Mouse (Mus musculus) MEL (cell line): ENCODE data around the gene Tnf. TPM values are rescaled to one million over a fixed set of nuclear protein-coding genes. Genes with fewer than 3 reads are reported as not detected.

ENCODE experiments used
- DNase-seq: peaks from one replicate; pipeline ENCODE4 v3.0.0; 2011; ENCODE audit warnings: low read depth, low spot score
- H3K27ac ChIP-seq: 2 replicates; pipeline ENCODE4 v1.5.1; 2012; ENCODE audit warnings: low read depth, mild to moderate bottlenecking, control low read depth, low read length, moderate library complexity; ENCODE audit not compliant: control insufficient read depth
- H3K27me3 ChIP-seq, 2 experiments: fragments of 150-350 bp in 1 of 2; sonication (generic) in 1 of 2; 2 replicates each; pipeline ENCODE4 v1.6.1; 2012; ENCODE audit warnings: low read length in 2 of 2, mild to moderate bottlenecking in 2 of 2, improper control_type of control experiment in 1 of 2, moderate library complexity in 1 of 2; ENCODE audit not compliant: insufficient read depth in 2 of 2, control insufficient read depth in 1 of 2
- H3K36me3 ChIP-seq, 2 experiments: 2 replicates each; pipeline ENCODE4 v1.6.1; 2012 to 2014; ENCODE audit warnings: low read length in 2 of 2, improper control_type of control experiment in 1 of 2, inconsistent platforms in 1 of 2, mild to moderate bottlenecking in 1 of 2; ENCODE audit not compliant: insufficient read depth in 2 of 2, control insufficient read depth in 1 of 2
- H3K4me1 ChIP-seq, 2 experiments: fragments of 150-350 bp in 1 of 2; sonication (generic) in 1 of 2; 2 replicates each; pipeline ENCODE4 v1.6.1; 2012; ENCODE audit warnings: low read length in 2 of 2, improper control_type of control experiment in 1 of 2, mild to moderate bottlenecking in 1 of 2; ENCODE audit not compliant: insufficient read depth in 2 of 2, control insufficient read depth in 1 of 2
- H3K4me3 ChIP-seq, 2 experiments: fragments of 150-350 bp in 1 of 2; sonication (generic) in 1 of 2; 2 replicates each; pipeline ENCODE4 v1.5.1; 2012; ENCODE audit warnings: low read depth in 2 of 2, low read length in 2 of 2, mild to moderate bottlenecking in 2 of 2, moderate library complexity in 2 of 2, control low read depth in 1 of 2, improper control_type of control experiment in 1 of 2; ENCODE audit not compliant: control insufficient read depth in 1 of 2, insufficient read depth in 1 of 2
- H3K79me2 ChIP-seq: 2 replicates; pipeline ENCODE4 v1.6.1; 2012; ENCODE audit warnings: mild to moderate bottlenecking, low read length, moderate library complexity; ENCODE audit not compliant: control insufficient read depth, poor library complexity, insufficient read depth
- H3K9ac ChIP-seq: 2 replicates; pipeline ENCODE4 v1.6.1; 2012; ENCODE audit warnings: low read depth, mild to moderate bottlenecking, control low read depth, low read length, moderate library complexity; ENCODE audit not compliant: control insufficient read depth, poor library complexity, severe bottlenecking
- H3K9me3 ChIP-seq: fragments of 150-350 bp; sonication (generic); replicated peaks from 2 replicates; pipeline ENCODE4 v1.6.1; 2012; ENCODE audit warnings: mild to moderate bottlenecking, low read length, improper control_type of control experiment, moderate library complexity; ENCODE audit not compliant: insufficient read depth
- CHD1 ChIP-seq: IDR thresholded peaks from 2 replicates; pipeline ENCODE4 v1.6.1; 2012; ENCODE audit warnings: low read depth, mild to moderate bottlenecking, inconsistent platforms, low read length, improper control_type of control experiment
- CHD2 ChIP-seq: IDR thresholded peaks from 2 replicates; pipeline ENCODE4 v1.6.1; 2011; ENCODE audit warnings: low read length, improper control_type of control experiment
- CTCF ChIP-seq, 3 experiments: IDR thresholded peaks in 2 of 3; conservative IDR thresholded peaks in 1 of 3; 2 replicates each; pipeline ENCODE4 v1.5.1; 2011 to 2012; ENCODE audit warnings: low read length in 3 of 3, low read depth in 2 of 3, mild to moderate bottlenecking in 2 of 3, improper control_type of control experiment in 1 of 3, inconsistent platforms in 1 of 3, mixed read lengths in 1 of 3, moderate library complexity in 1 of 3; ENCODE audit not compliant: control insufficient read depth in 1 of 3, insufficient read depth in 1 of 3, poor library complexity in 1 of 3, severe bottlenecking in 1 of 3
- E2F4 ChIP-seq: IDR thresholded peaks from 2 replicates; pipeline ENCODE4 v1.6.1; 2011; ENCODE audit warnings: low read depth, low read length, improper control_type of control experiment, borderline replicate concordance
- EP300 ChIP-seq, 2 experiments: IDR thresholded peaks; 2 replicates each; pipeline ENCODE4 v1.6.1; 2011; ENCODE audit warnings: improper control_type of control experiment in 2 of 2, low read length in 2 of 2, low read depth in 1 of 2, mild to moderate bottlenecking in 1 of 2
- GATA1 ChIP-seq: IDR thresholded peaks from 2 replicates; pipeline ENCODE4 v1.6.1; 2011; ENCODE audit warnings: low read depth, low read length, improper control_type of control experiment
- HCFC1 ChIP-seq: IDR thresholded peaks from 2 replicates; pipeline ENCODE4 v1.6.1; 2012; ENCODE audit warnings: low read depth, mild to moderate bottlenecking, inconsistent platforms, low read length, improper control_type of control experiment, moderate library complexity
- MYC ChIP-seq: IDR thresholded peaks from 2 replicates; pipeline ENCODE4 v1.6.1; 2011; ENCODE audit warnings: low read depth, mild to moderate bottlenecking, low read length, improper control_type of control experiment, moderate library complexity
- NRF1 ChIP-seq: IDR thresholded peaks from 2 replicates; pipeline ENCODE4 v1.6.1; 2014; ENCODE audit warnings: low read depth, mild to moderate bottlenecking, inconsistent platforms, low read length, improper control_type of control experiment, moderate library complexity; ENCODE audit not compliant: poor library complexity, insufficient read depth, severe bottlenecking
- POLR2AphosphoS2 ChIP-seq: IDR thresholded peaks from 2 replicates; pipeline ENCODE4 v1.6.1; 2011; ENCODE audit warnings: low read length, improper control_type of control experiment
- POLR2AphosphoS5 ChIP-seq: IDR thresholded peaks from 2 replicates; pipeline ENCODE4 v1.6.1; 2012; ENCODE audit warnings: low read depth, borderline replicate concordance, mild to moderate bottlenecking, inconsistent platforms, low read length, moderate library complexity, mixed read lengths
- RAD21 ChIP-seq: IDR thresholded peaks from 2 replicates; pipeline ENCODE4 v1.6.1; 2011; ENCODE audit warnings: mild to moderate bottlenecking, low read depth, low read length, improper control_type of control experiment
- RCOR1 ChIP-seq: IDR thresholded peaks from 2 replicates; pipeline ENCODE4 v1.6.1; 2012; ENCODE audit warnings: low read depth, mild to moderate bottlenecking, inconsistent platforms, low read length, improper control_type of control experiment
- SMC3 ChIP-seq: IDR thresholded peaks from 2 replicates; pipeline ENCODE4 v1.6.1; 2011; ENCODE audit warnings: low read depth, low read length, improper control_type of control experiment
- TAL1 ChIP-seq: IDR thresholded peaks from 2 replicates; pipeline ENCODE4 v1.6.1; 2012; ENCODE audit warnings: mild to moderate bottlenecking, inconsistent platforms, low read length, moderate library complexity, mixed read lengths
- TCF12 ChIP-seq: IDR thresholded peaks from 2 replicates; pipeline ENCODE4 v1.6.1; 2014; ENCODE audit warnings: low read depth, mild to moderate bottlenecking, inconsistent platforms, low read length, improper control_type of control experiment, moderate library complexity
- ZC3H11A ChIP-seq: IDR thresholded peaks from 2 replicates; pipeline ENCODE4 v1.6.1; 2012; ENCODE audit warnings: low read depth, mild to moderate bottlenecking, inconsistent platforms, low read length, improper control_type of control experiment
- polyA plus RNA-seq, 2 experiments: library from polyadenylated mRNA; stranded (reverse) in 1 of 2; unstranded in 1 of 2; fragments of >175 nt in 1 of 2; fragments of >200 nt in 1 of 2; gene quantifications; 2 replicates each; pipeline versions ENCODE4 v1.2.1 to v1.2.4; 2012; ENCODE audit warnings: low replicate concordance in 2 of 2, low read depth in 1 of 2; ENCODE audit not compliant: insufficient read length in 2 of 2, insufficient read depth in 1 of 2, missing spikeins in 1 of 2
- total RNA-seq: library from RNA; depleted of rRNA; stranded (reverse); fragments of 300-350 nt; gene quantifications from 2 replicates; pipeline ENCODE4 v1.2.3, GENCODE M21; 2012

Gene Tnf
- total and polyA plus RNA-seq, 3 experiments = 1.2 to 2.0 TPM; not detected in 1

- no peak for TF ChIP-seq NRF1
- TF ChIP-seq, all 39 proteins: peak for 10
Observed at GRCm38 (mm10) chr17:35201128-35201527, 679 bp downstream of the Tnf start (continued).

- Histone ChIP-seq H3K36me3 (peaks cover 0 to 10% of the 10 kb centered on the region in 2 experiments; a peak in 2 of 4 replicates), H3K79me2 (peaks cover 5% of the 10 kb centered on the region; the same call in 1 of the 2 replicates), H3K4me3 (peak overlapping the region in 1 of 2 experiments; percentile 16; a peak in 2 of 4 replicates), H3K27ac (peak overlapping the region; percentile 45), H3K4me1 (peaks cover 8 to 15% of the 10 kb centered on the region in 2 experiments; a peak in 3 of 4 replicates), H3K9ac (peak overlapping the region; percentile 37), H3K27me3 (no peaks in the 10 kb centered on the region), H3K9me3 (no peaks in the 10 kb centered on the region)
- TF ChIP-seq NRF1 = no peak
- TF ChIP-seq SMC3 = no peak
- no peak for TF ChIP-seq MYC
- peak; percentile 63 for DNase-seq
Observed at GRCm38 (mm10) chr17:35200398-35200797, 1.4 kb downstream of the Tnf start.

GRCm38 (mm10) chr17:35198946-35199345 lies 2.9 kb downstream of the Tnf start:
- TF ChIP-seq EP300 (IDR thresholded peaks at IDR 0.05; ENCODE audit: low read depth in 1 of 2, low read length in 2 of 2) = no peak
- TF ChIP-seq E2F4 = no peak
- no peak for TF ChIP-seq GATA1
- no peak for TF ChIP-seq POLR2AphosphoS5
- no peak for TF ChIP-seq RAD21
- no peak for TF ChIP-seq POLR2AphosphoS2
- no peak for TF ChIP-seq HCFC1
- TF ChIP-seq TCF12 = no peak
- TF ChIP-seq CTCF (IDR thresholded peaks at IDR 0.05 in 2 of 3, conservative IDR thresholded peaks at IDR 0.05 in 1 of 3; ENCODE audit: control insufficient read depth in 1 of 3, insufficient read depth in 1 of 3, low read depth in 2 of 3, low read length in 3 of 3, poor library complexity in 1 of 3, severe bottlenecking in 1 of 3) = no peak
- no peak for TF ChIP-seq RCOR1
- TF ChIP-seq CHD2 = no peak
- no peak for TF ChIP-seq TAL1
- TF ChIP-seq ZC3H11A = no peak
- no peak for TF ChIP-seq CHD1
- TF ChIP-seq, all 39 proteins: peak for 0
- H3K27me3 ChIP-seq = no peaks in the 10 kb centered on the region
- H3K27ac ChIP-seq = no peak overlapping the region
- no peak overlapping the region for H3K9ac ChIP-seq
- peaks cover 0 to 10% of the 10 kb centered on the region in 2 experiments; a peak in 2 of 4 replicates for H3K36me3 ChIP-seq
- no peak for DNase-seq
- peaks cover 8 to 18% of the 10 kb centered on the region in 2 experiments; a peak in 3 of 4 replicates for H3K4me1 ChIP-seq
- H3K4me3 ChIP-seq = no peak overlapping the region
- peaks cover 5% of the 10 kb centered on the region; the same call in 1 of the 2 replicates for H3K79me2 ChIP-seq
- H3K9me3 ChIP-seq = no peaks in the 10 kb centered on the region
